Mouse (Mus musculus) cerebellum, postnatal 25 days (tissue): ENCODE measurements at regions not wholly inside any gene's neighbourhood (a gene's known extent, or its start where the extent isn't known, plus 50 kb on each side); places are given as distances from the start of the nearest gene placed in this dataset.
A peak's percentile ranks its signal among the peaks of the same experiment; 100 is the strongest.

Source experiments
- DNase-seq, 2 experiments: peaks; one replicate each; pipeline ENCODE4 v3.0.0; 2021; ENCODE audit warnings: mixed read lengths in 2 of 2

DNA sequence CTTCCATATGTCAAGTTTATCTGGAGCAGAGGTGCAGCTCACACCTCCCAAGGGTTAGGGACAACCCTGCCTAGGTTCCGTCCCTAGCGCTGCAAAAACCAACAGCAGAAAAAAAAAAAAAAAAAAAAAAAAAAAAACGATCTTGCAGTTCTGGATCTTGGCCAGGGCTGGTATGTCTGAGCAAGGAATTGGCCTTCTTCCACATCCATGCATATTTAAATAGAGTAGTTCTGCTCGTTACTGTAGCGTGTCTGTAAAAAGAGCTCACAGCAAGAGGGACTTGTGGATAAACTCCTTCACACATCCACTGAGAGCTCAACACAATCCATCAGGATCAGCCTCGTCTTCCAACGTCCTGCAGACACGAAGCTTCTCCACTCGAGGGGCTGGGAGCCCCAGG is 639.4 kb upstream of the Adam5 start:
- DNase-seq: peak in 1 of 2 experiments; percentile 31

GRCm38 (mm10) chr8:25462492-25462891 is 638.3 kb upstream of the Adam5 start:
- DNase-seq: no peak

GRCm38 (mm10) chr8:25455644-25456043 is 631.5 kb upstream of the Adam5 start:
- DNase-seq: no peak

DNA sequence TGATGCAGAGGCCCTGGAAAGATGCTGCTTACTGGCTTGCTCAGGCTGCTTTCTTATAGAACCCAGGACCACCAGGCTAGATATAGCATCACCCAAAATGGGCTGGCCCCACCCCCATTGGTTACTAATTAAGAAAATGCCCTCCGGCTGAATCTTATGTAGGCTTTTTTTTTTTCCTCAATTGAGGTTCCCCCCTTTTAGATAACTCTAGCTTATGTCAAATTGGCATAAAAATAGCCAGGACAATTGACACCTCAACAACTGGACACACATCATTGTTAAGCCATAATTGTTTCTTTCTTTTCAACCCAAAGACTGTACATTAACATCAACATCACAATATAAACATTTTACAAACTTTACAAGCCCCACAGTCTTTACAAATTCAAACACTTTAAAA is 630.8 kb upstream of the Adam5 start:
- DNase-seq: no peak

DNA sequence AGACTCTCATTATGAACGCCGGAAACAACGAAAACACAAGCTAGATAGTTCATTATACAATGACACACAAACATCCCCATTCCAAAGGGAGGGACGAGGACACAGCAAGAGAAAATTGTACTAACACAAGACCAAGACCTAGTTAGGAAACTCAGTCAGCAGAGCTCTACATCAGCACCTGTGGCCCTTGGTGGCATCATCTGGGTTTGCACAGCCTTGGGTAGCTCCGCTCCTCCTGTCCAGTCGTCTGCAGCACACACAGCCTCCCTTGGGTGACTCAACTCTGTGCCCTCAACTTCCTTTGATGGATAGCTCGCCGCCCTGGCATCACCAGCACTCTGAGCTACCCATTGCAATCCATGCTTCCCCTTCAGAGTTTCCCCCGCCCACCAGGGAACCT is 629.7 kb upstream of the Adam5 start:
- DNase-seq: no peak

DNA sequence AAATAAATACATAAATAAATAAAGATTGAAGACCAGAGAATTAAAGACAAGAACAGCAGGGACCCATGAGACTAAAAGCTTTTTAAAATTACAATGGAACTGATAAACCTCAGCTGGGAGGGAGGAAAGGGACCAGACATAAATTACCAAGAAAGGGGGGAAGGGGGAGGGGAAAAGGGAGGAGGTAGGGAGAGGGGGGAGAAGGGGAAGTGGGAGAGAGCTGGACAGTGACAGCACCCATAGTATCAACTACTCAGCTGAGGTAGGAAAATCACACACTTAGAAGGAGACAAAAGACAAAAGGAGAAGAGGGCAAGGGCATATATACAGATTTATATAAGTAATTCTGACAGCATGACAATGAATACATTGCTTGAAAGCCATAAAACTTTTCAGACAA is 626.4 kb upstream of the Adam5 start:
- no peak for DNase-seq

- DNase-seq: no peak
Observed at GRCm38 (mm10) chr8:25449590-25449989, 625.4 kb upstream of the Adam5 start.

DNA sequence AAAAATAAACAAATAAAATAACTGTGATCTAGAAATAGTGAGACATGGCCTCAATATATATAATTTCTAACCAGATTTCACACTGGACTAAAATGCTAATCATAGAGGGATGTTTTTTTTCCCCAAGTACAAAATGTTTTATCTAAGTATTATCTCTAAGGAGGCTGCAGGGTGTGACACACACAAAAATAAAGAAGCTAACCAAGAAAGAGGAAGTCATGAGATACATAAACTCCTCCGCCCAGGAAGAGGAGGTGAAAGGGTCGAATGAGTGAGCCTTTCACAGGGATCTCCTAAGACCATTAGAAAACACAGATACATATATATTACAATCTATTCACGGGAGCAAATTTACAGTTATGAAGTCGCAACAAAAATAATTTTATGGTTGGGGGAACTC is 623.7 kb upstream of the Adam5 start:
- DNase-seq: no peak

GRCm38 (mm10) chr8:25445968-25446367 is 621.8 kb upstream of the Adam5 start:
- DNase-seq: no peak

GRCm38 (mm10) chr8:25445054-25445453 is 620.9 kb upstream of the Adam5 start:
- DNase-seq: no peak

DNA sequence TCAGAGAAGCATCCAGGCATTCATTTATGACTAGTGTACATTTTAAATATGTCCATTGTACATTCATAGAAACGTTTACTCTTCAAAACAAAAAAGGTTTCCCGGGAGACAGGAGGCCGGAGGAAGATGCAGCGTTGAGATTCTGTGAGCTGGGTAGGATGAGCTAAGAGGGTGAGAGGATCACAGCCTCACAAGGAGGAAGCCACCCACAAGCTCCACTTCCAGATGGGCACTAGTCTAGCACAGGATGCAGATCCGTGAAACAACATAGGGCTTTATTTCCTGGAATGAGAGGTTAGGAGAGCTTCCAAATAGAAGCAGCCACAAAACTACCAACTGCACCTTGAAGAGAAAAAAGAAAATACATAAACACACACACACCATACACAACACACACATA is 619.4 kb upstream of the Adam5 start:
- DNase-seq: no peak

- no peak for DNase-seq
Observed at GRCm38 (mm10) chr8:25441057-25441441, 616.9 kb upstream of the Adam5 start.

GRCm38 (mm10) chr8:25440391-25441056 is 616.4 kb upstream of the Adam5 start:
- peak; percentile 63 to 80 for DNase-seq

- DNase-seq: peak in 1 of 2 experiments; percentile 27
Observed at GRCm38 (mm10) chr8:25439971-25440370, 615.8 kb upstream of the Adam5 start.

DNA sequence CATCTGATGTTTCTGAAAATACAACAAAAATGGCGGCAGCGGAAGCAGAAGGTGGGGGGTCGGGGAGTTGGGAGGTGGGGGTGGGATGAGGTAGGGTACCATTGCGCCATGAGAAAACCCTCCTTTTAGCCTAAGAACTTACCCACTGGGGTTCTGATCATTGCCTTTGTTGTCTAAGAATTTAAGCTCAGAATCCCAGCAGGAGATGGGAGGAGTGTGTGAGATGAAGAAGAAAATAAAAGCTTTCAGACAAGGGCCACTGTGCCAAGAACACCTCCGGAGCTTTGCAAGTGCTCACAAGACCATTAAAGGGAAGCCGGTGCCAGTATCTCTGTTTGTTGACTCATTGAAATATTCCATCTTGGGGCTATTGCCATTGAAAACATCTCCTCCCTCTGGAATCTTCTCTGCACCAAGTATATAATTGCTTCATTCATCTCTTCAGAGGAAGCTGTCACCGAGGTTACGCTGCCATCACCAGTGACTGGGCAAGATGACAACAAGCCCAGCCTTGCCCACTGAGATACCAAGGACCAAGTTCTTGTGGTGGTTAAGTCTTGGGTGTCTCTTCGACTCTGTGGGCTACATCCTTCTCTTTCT is 614.0 kb upstream of the Adam5 start:
- DNase-seq: no peak

- no peak for DNase-seq
Observed at GRCm38 (mm10) chr8:25437178-25437577, 613.0 kb upstream of the Adam5 start.

DNA sequence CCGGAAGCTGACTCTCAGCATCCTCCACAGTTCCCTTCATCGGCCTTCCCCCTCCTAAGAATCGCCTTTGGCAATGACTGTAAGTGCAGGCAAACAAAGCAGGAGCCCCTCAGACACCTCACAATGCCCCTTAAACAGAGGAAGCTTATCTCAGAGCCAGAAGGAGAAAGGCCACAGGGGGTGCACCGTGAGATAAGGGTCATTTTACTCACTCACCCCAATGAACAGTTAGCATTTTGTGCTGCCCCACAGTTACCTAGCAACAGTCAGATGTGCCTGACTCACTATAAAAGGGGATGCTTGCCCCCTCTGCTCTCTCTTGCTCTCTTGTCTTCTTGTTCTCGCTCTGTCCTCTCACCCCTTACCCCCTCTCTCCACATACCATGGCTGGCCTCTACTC is 606.4 kb upstream of the Adam5 start:
- DNase-seq: no peak

- no peak for DNase-seq
Observed at GRCm38 (mm10) chr8:25429846-25430482, 605.8 kb upstream of the Adam5 start.

DNA sequence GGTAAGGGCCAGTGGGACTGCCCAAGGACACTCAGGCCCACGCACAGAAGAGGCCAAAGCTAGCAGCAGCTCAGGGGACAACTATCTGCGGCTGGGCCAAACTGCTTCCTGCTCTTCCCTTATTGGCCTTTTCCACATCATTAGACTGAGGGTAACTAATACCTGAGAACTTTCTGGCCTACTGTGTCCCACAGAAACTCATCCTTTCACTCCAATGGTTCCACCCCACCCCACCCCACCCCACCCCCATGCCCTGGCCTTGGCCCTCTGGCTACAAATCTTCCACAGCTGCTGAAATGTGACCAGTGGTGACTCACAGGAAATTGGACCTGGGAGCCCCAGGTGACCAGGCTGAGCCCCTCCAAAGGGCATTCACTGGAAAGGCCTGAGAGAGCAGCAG is 604.6 kb upstream of the Adam5 start:
- no peak for DNase-seq

DNA sequence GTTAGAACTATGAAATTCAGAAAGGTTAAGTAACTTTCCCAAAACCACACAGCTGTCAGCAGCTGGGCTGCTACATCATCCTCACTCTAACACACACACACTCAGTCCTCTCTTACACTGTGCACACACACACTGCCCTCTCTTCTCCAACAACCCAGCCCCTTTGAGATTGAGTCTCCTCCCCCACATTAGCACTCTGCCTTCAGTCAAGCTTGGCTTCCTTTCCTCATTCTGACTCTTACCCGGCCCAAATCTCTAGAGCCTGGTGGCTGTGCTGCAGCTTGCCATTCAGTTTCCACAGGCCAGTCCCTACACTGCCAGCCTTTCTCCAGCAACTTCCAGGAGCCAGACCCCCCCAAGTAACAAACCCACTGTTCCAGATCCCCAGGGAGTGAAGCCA is 602.0 kb upstream of the Adam5 start:
- DNase-seq: no peak

- peak; percentile 89 to 93 for DNase-seq
Observed at GRCm38 (mm10) chr8:25421478-25421877, 597.3 kb upstream of the Adam5 start.

- peak in 1 of 2 experiments; percentile 28 for DNase-seq
Observed at GRCm38 (mm10) chr8:25410536-25410935, 586.4 kb upstream of the Adam5 start.

GRCm38 (mm10) chr8:25407862-25408261 is 583.7 kb upstream of the Adam5 start:
- DNase-seq: no peak

DNA sequence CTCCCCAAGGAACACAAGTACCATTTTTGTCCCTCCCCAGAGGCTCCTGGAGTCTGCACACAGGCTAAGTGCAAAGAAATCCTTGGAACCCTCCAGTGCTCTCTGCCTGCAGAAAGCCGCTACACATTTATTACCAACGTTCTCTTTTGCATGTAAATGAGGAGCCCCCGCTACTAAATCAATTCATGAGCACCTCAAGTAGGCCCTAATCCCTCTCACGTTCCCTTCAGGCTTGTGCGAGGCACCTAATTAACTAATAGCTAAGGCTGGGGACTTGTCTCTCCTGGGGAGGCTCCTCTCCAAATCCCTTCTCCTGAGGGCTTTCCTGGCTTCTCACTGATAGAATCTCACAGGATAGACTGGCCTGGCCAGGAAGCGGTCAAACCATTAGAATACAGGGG is 568.6 kb upstream of the Adam5 start:
- DNase-seq: no peak

DNA sequence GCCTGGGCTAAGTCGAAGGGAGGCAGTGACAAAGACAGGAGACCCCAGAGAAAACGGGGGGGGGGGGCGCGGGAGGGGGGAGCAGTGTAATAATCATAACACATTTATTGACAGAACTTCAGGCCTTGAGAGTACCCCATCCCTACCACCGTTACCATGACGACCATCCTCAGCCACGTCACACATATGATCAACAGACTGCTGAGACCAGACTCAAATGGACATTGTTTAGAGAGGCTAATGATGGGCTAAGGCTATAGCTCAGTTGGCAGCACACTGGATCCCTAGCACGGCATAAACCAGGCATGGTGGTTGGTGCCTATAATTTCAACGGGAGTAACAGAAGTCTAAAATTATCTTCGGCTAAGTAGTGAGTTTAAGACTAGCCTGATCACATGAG is 565.8 kb upstream of the Adam5 start:
- no peak for DNase-seq
